In genomic region chr3:51330086-51330485, GRCm38 (mm10) we compare ENCODE assay signal across 21 mouse cellular contexts.
"Had no signal": no experiment of that assay in that cellular context is flagged by ENCODE, and none has a peak within 500 bp of the region (broad histone marks: within the 10 kb centered on the region; RNA-seq: fewer than 3 reads in every experiment).

No protein-coding gene starts in this region.

- H3K27me3 ChIP-seq: limb, embryonic 13.5 days; liver, embryonic 12.5 days; liver, embryonic 15.5 days; midbrain, embryonic 15.5 days; neural tube, embryonic 12.5 days; neural tube, embryonic 15.5 days had no signal

- H3K9ac ChIP-seq: limb, embryonic 13.5 days; liver, embryonic 12.5 days; liver, embryonic 15.5 days; midbrain, embryonic 15.5 days; neural tube, embryonic 12.5 days; neural tube, embryonic 15.5 days had no signal

- ATAC-seq: liver, embryonic 12.5 days; midbrain, embryonic 15.5 days had no signal

- H3K27ac ChIP-seq: kidney, postnatal 0 days; layer of hippocampus, adult 2 months; limb, embryonic 13.5 days; liver, embryonic 12.5 days; liver, embryonic 15.5 days; midbrain, embryonic 15.5 days; neural tube, embryonic 12.5 days; neural tube, embryonic 15.5 days had no signal

- H3K4me3 ChIP-seq: layer of hippocampus, adult 2 months; limb, embryonic 10.5 days; limb, embryonic 13.5 days; liver, embryonic 12.5 days; liver, embryonic 15.5 days; midbrain, embryonic 15.5 days; neural tube, embryonic 12.5 days; neural tube, embryonic 15.5 days had no signal

- H3K36me3 ChIP-seq: midbrain, embryonic 15.5 days; neural tube, embryonic 15.5 days had no signal

- H3K4me2 ChIP-seq: limb, embryonic 13.5 days; liver, embryonic 12.5 days; liver, embryonic 15.5 days; midbrain, embryonic 11.5 days; midbrain, embryonic 15.5 days; neural tube, embryonic 12.5 days; neural tube, embryonic 15.5 days had no signal

- DNase-seq: kidney, postnatal 25 days; layer of hippocampus, adult 9-11 months; liver; lung, adult 18-20 months; lung, postnatal 14 days; lung, postnatal 4 days; right cerebral cortex, adult 18-20 months; right cerebral cortex, postnatal 25 days; spleen, adult 18-20 months; thymus, adult 18-20 months; thymus, postnatal 36 days had no signal

- H3K9me3 ChIP-seq: limb, embryonic 10.5 days; limb, embryonic 13.5 days; liver, embryonic 15.5 days; midbrain, embryonic 15.5 days; neural tube, embryonic 15.5 days had no signal
